Comparison of ENCODE assay signal across 8 mouse cellular contexts in genomic region chr2:69712171-69712570, GRCm38 (mm10). TPM values are rescaled to one million over a fixed set of nuclear protein-coding genes. Genes with fewer than 3 reads are reported as not detected.
DNase-seq lines count a peak whose midpoint lies in the region; ATAC-seq and TF ChIP-seq lines count a peak whose summit lies in the region.

No protein-coding gene starts in this region.

- no peak overlapping the region for H3K9ac ChIP-seq in kidney, postnatal 0 days (ENCODE audit: low read depth, low read length)

- ATAC-seq in kidney, postnatal 0 days (replicated peaks; ENCODE audit: low FRiP score, low read depth), result no peak

- H3K4me1 ChIP-seq in kidney, postnatal 0 days (replicated peaks; ENCODE audit: insufficient read depth, low read length), result no peaks in the 10 kb centered on the region

- DNase-seq in cerebellum, adult 9-11 months, result peak; percentile 19
- DNase-seq in cerebellum, postnatal 25 days, result no peak
- no peak for DNase-seq in left cerebral cortex, adult 2 months (ENCODE audit: extremely low spot score in 1 of 2, low spot score in 2 of 2)
- no peak for DNase-seq in left cerebral cortex, adult 11 months (ENCODE audit: low spot score)
- peak; percentile 47 to 50 for DNase-seq in adrenal gland, postnatal 36 days
- DNase-seq in kidney, postnatal 0 days (ENCODE audit: low spot score), result no peak
- no peak for DNase-seq in retina, postnatal 1 day
- no peak for DNase-seq in urinary bladder, postnatal 10 days (ENCODE audit: low spot score)

- no peak for TF ChIP-seq CTCF in left cerebral cortex, adult 2 months (IDR thresholded peaks at IDR 0.05)
- no peak for TF ChIP-seq CTCF in kidney, postnatal 0 days (IDR thresholded peaks at IDR 0.05; ENCODE audit: low read depth)

- no peaks in the 10 kb centered on the region for H3K9me3 ChIP-seq in kidney, postnatal 0 days (replicated peaks; ENCODE audit: low read length)

- WGBS in kidney, postnatal 0 days, result 66% methylated on average over 14 of the region's 14 CpGs

- H3K4me2 ChIP-seq in kidney, postnatal 0 days (ENCODE audit: low read length), result peak overlapping the region; percentile 91; the same call in 1 of the 2 replicates

- H3K27ac ChIP-seq in left cerebral cortex, adult 2 months, result no peak overlapping the region; the same call in 1 of the 2 replicates
- no peak overlapping the region for H3K27ac ChIP-seq in kidney, postnatal 0 days

- intact Hi-C loops in left cerebral cortex, adult 2 months (cut with DNase I), result no loop called here

- peaks cover 4% of the 10 kb centered on the region; the same call in 1 of the 2 replicates for H3K36me3 ChIP-seq in kidney, postnatal 0 days (ENCODE audit: insufficient read depth, low read length)

- peak overlapping the region; percentile 96 for H3K4me3 ChIP-seq in left cerebral cortex, adult 2 months
- H3K4me3 ChIP-seq in kidney, postnatal 0 days (replicated peaks; ENCODE audit: low read depth, low read length), result no peak overlapping the region

- H3K27me3 ChIP-seq in kidney, postnatal 0 days (ENCODE audit: insufficient read depth, low read length), result no peaks in the 10 kb centered on the region

RNA-seq across cellular contexts. Expression of gene Fastkd1, which starts 1.1 kb away (rescaled TPM):
- total RNA-seq in left cerebral cortex, adult 2 months (2021), result 10 to 100 TPM; 15.5 to 16.3 TPM
- 10 to 100 TPM; 22.3 to 24.9 TPM for total RNA-seq in adrenal gland, postnatal 36 days (2021)
- 10.3 and 11.2 TPM in 2 replicates for polyA plus RNA-seq in kidney, postnatal 0 days (2015; fragmentation: Nextera tagmentation; extraction: Ambion mirVana)

RNA-seq across cellular contexts. Expression of gene Ppig, which starts 10.2 kb away (rescaled TPM):
- total RNA-seq in left cerebral cortex, adult 2 months (2021), result 10 to 100 TPM; 65.4 to 79.5 TPM
- 10 to 100 TPM; 68.8 to 70.1 TPM for total RNA-seq in adrenal gland, postnatal 36 days (2021)
- polyA plus RNA-seq in kidney, postnatal 0 days (2015; fragmentation: Nextera tagmentation; extraction: Ambion mirVana), result 145 and 149 TPM in 2 replicates

RNA-seq across cellular contexts. Expression of gene Klhl41, which starts 42.3 kb away (rescaled TPM):
- under 1 TPM; 0.75 to 0.84 TPM for total RNA-seq in left cerebral cortex, adult 2 months (2021)
- under 1 TPM; 0.23 to 0.36 TPM for total RNA-seq in adrenal gland, postnatal 36 days (2021)
- 0.14 and 0.20 TPM in 2 replicates for polyA plus RNA-seq in kidney, postnatal 0 days (2015; fragmentation: Nextera tagmentation; extraction: Ambion mirVana)

Comparison
In these comparisons a context has a peak if more than half of its experiments do, and no peak if none do; other contexts are left out.
1. DNase-seq: peak in cerebellum, adult 9-11 months (single experiment) and adrenal gland, postnatal 36 days (2 of 2); none in cerebellum, postnatal 25 days (0 of 2), left cerebral cortex, adult 2 months (0 of 2), left cerebral cortex, adult 11 months (single experiment), kidney, postnatal 0 days (single experiment), retina, postnatal 1 day (single experiment) and urinary bladder, postnatal 10 days (single experiment).